In genomic region chr14:32086226-32086625, GRCm38 (mm10) we compare ENCODE assay signal across 9 mouse cellular contexts. TPM values are rescaled to one million over a fixed set of nuclear protein-coding genes. Genes with fewer than 3 reads are reported as not detected.
DNase-seq lines count a peak whose midpoint lies in the region; ATAC-seq and TF ChIP-seq lines count a peak whose summit lies in the region.
"Had no signal": no experiment of that assay in that cellular context is flagged by ENCODE, and none has a peak within 500 bp of the region (broad histone marks: within the 10 kb centered on the region; RNA-seq: fewer than 3 reads in every experiment).

No protein-coding gene starts in this region.

- intact Hi-C loops in left cerebral cortex, postnatal 14 days (cut with DNase I), result no loop called here

- no peak for ATAC-seq in G1E (ENCODE audit: extremely low read depth, insufficient number of reproducible peaks, low FRiP score, poor library complexity, severe bottlenecking)
- ATAC-seq in erythroid progenitor cell, adult 5-6 weeks (replicated peaks; ENCODE audit: low FRiP score, poor library complexity, severe bottlenecking), result peak; percentile 8; the same call in 1 of the 2 replicates
- peak; percentile 30; the same call in 1 of the 2 replicates for ATAC-seq in stomach, postnatal 0 days (ENCODE audit: low FRiP score, low TSS enrichment)

- no peak for TF ChIP-seq CTCF in G1E (IDR thresholded peaks at IDR 0.05; ENCODE audit: low read depth, low read length)
- TF ChIP-seq CTCF in stomach, postnatal 0 days (IDR thresholded peaks at IDR 0.05; ENCODE audit: low read depth), result no peak

- peak overlapping the region; percentile 68 for H3K4me2 ChIP-seq in stomach, postnatal 0 days (replicated peaks; ENCODE audit: low read depth)

- H3K9me3 ChIP-seq in G1E (replicated peaks), result no peaks in the 10 kb centered on the region
- H3K9me3 ChIP-seq in stomach, postnatal 0 days (ENCODE audit: control insufficient read depth, low read length), result no peaks in the 10 kb centered on the region

- DNase-seq in kidney, adult 18-20 months, result peak; percentile 9
- DNase-seq in kidney, adult 11 months, result no peak
- no peak for DNase-seq in G1E (ENCODE audit: low spot score)
- DNase-seq in liver, result peak; percentile 47
- peak; percentile 36 for DNase-seq in stomach, postnatal 0 days (ENCODE audit: low spot score)
- DNase-seq in embryo, embryonic 10 days (ENCODE audit: low spot score), result no peak
- DNase-seq in left cerebral cortex, postnatal 14 days (ENCODE audit: low spot score in 2 of 2), result no peak

- H3K9ac ChIP-seq in stomach, postnatal 0 days (ENCODE audit: low read length), result peak overlapping the region; percentile 68

- WGBS in stomach, postnatal 0 days, result 6% methylated on average over 8 of the region's 8 CpGs

- peaks cover 49% of the 10 kb centered on the region for H3K36me3 ChIP-seq in G1E (replicated peaks)
- H3K36me3 ChIP-seq in stomach, postnatal 0 days (ENCODE audit: control insufficient read depth, insufficient read depth, low read length), result no peaks in the 10 kb centered on the region; the same call in 1 of the 2 replicates

- peaks cover 37% of the 10 kb centered on the region for H3K4me1 ChIP-seq in G1E (ENCODE audit: insufficient read depth, low read depth, low read length)
- 0 out of 2 replicates have a peak, but pooled peaks cover 2% of the 10 kb centered on the region for H3K4me1 ChIP-seq in stomach, postnatal 0 days (replicated peaks; ENCODE audit: control insufficient read depth, insufficient read depth)

- H3K4me3 ChIP-seq in G1E (ENCODE audit: low read depth, low read length), result peak overlapping the region; percentile 80
- H3K4me3 ChIP-seq in stomach, postnatal 0 days (ENCODE audit: low read depth, low read length), result peak overlapping the region; percentile 60

- no peak for TF ChIP-seq EP300 in stomach, postnatal 0 days (optimal IDR thresholded peaks at IDR 0.05)

- H3K27me3 ChIP-seq in G1E (ENCODE audit: insufficient read depth, low read length), result no peaks in the 10 kb centered on the region
- no peaks in the 10 kb centered on the region for H3K27me3 ChIP-seq in stomach, postnatal 0 days (ENCODE audit: control insufficient read depth, insufficient read depth, low read length)

- H3K27ac ChIP-seq in stomach, postnatal 0 days (replicated peaks), result peak overlapping the region; percentile 90

RNA-seq across cellular contexts. Expression of gene Dph3, which starts 0.7 kb away (rescaled TPM):
- total RNA-seq in G1E (2014; fragmentation: Nextera tagmentation), result 68.0 and 88.7 TPM in 2 replicates
- total RNA-seq in G1E (2017), result 67.3 and 70.3 TPM in 2 replicates
- polyA plus RNA-seq in G1E (2012), result 17.5 and 26.1 TPM in 2 replicates
- total RNA-seq in erythroid progenitor cell, adult 5-6 weeks (2015; ENCODE audit: low replicate concordance), result 33.1 and 67.8 TPM in 2 replicates
- 9.1 and 12.5 TPM in 2 replicates for total RNA-seq in erythroid progenitor cell, adult 5-6 weeks (2017; ENCODE audit: low replicate concordance)
- polyA plus RNA-seq in stomach, postnatal 0 days (2015; fragmentation: Nextera tagmentation; extraction: Ambion mirVana), result 91.4 and 93.3 TPM in 2 replicates
- 10 to 100 TPM; 36.4 to 37.7 TPM for total RNA-seq in left cerebral cortex, postnatal 14 days (2021)

RNA-seq across cellular contexts. Expression of gene Oxnad1, which starts 1.1 kb away (rescaled TPM):
- total RNA-seq in G1E (2014; fragmentation: Nextera tagmentation) (28.3 and 36.0 TPM in 2 replicates), G1E (2017) (53.5 and 61.3 TPM in 2 replicates)
- 8.1 and 13.0 TPM in 2 replicates for polyA plus RNA-seq in G1E (2012)
- 3.6 and 10.5 TPM in 2 replicates for total RNA-seq in erythroid progenitor cell, adult 5-6 weeks (2015; ENCODE audit: low replicate concordance)
- 9.8 and 26.6 TPM in 2 replicates for total RNA-seq in erythroid progenitor cell, adult 5-6 weeks (2017; ENCODE audit: low replicate concordance)
- polyA plus RNA-seq in stomach, postnatal 0 days (2015; fragmentation: Nextera tagmentation; extraction: Ambion mirVana), result 17.7 and 19.3 TPM in 2 replicates
- 10 to 100 TPM; 12.2 to 18.5 TPM for total RNA-seq in left cerebral cortex, postnatal 14 days (2021)

RNA-seq across cellular contexts. Expression of gene Msmb, which starts 55.6 kb away (rescaled TPM):
- total RNA-seq in G1E (2014; fragmentation: Nextera tagmentation) (2.1 TPM in 1 of 2 replicates, not detected in the other), G1E (2017) (0.41 and 0.44 TPM in 2 replicates)
- not detected in 2 replicates for polyA plus RNA-seq in G1E (2012)
- not detected in 2 replicates for total RNA-seq in erythroid progenitor cell, adult 5-6 weeks (2015; ENCODE audit: low replicate concordance)
- total RNA-seq in erythroid progenitor cell, adult 5-6 weeks (2017; ENCODE audit: low replicate concordance), result not detected in 2 replicates
- polyA plus RNA-seq in stomach, postnatal 0 days (2015; fragmentation: Nextera tagmentation; extraction: Ambion mirVana), result not detected in 2 replicates
- total RNA-seq in left cerebral cortex, postnatal 14 days (2021), result not detected
- total RNA-seq: common myeloid progenitor, adult 5-6 weeks had no signal

RNA-seq across cellular contexts. Expression of gene Galnt15, which starts 57.4 kb away (rescaled TPM):
- total RNA-seq in G1E (2014; fragmentation: Nextera tagmentation) (not detected in 2 replicates), G1E (2017) (0.05 and 0.06 TPM in 2 replicates)
- not detected in 2 replicates for polyA plus RNA-seq in G1E (2012)
- total RNA-seq in erythroid progenitor cell, adult 5-6 weeks (2015; ENCODE audit: low replicate concordance), result not detected in 2 replicates
- total RNA-seq in erythroid progenitor cell, adult 5-6 weeks (2017; ENCODE audit: low replicate concordance), result 0.13 TPM in 1 of 2 replicates, not detected in the other
- polyA plus RNA-seq in stomach, postnatal 0 days (2015; fragmentation: Nextera tagmentation; extraction: Ambion mirVana), result 0.56 and 0.71 TPM in 2 replicates
- 1 to 10 TPM; 1.1 to 2.5 TPM for total RNA-seq in left cerebral cortex, postnatal 14 days (2021)
- total RNA-seq: common myeloid progenitor, adult 5-6 weeks had no signal

Comparison
In these comparisons a context has a peak if more than half of its experiments do, and no peak if none do; other contexts are left out.
1. DNase-seq: peak in kidney, adult 18-20 months (single experiment), liver (single experiment) and stomach, postnatal 0 days (single experiment); none in kidney, adult 11 months (single experiment), G1E (single experiment), embryo, embryonic 10 days (single experiment) and left cerebral cortex, postnatal 14 days (0 of 2).